Mouse (Mus musculus) neural tube, embryonic 15.5 days (tissue): ENCODE results near the gene Sccpdh. TPM values are rescaled to one million over a fixed set of nuclear protein-coding genes. Genes with fewer than 3 reads are reported as not detected.

Source experiments
- polyA plus RNA-seq: library from polyadenylated mRNA; unstranded; fragments of >200 nt; fragmentation: Nextera tagmentation; extraction: Ambion mirVana; gene quantifications from 2 replicates; pipeline ENCODE4 v1.2.1, GENCODE M21; 2015

Sccpdh gene
- polyA plus RNA-seq, 1 experiment from 2014 or later: 190 TPM

Other genes starting within 250 kb of the Sccpdh start
- 26.0 and 26.7 TPM in 2 replicates for gene Smyd3, start 150.2 kb upstream of the Sccpdh start, polyA plus RNA-seq
- 29.6 and 31.0 TPM in 2 replicates for gene Tfb2m, start 121.9 kb upstream of the Sccpdh start, polyA plus RNA-seq
- gene Cnst, start 121.8 kb upstream of the Sccpdh start, polyA plus RNA-seq: 25.3 and 27.6 TPM in 2 replicates
- gene Kif28, start 77.1 kb downstream of the Sccpdh start, polyA plus RNA-seq: not detected in 2 replicates
- gene Gm10518, start 135.2 kb downstream of the Sccpdh start, polyA plus RNA-seq: not detected in 2 replicates
- 16.2 and 16.7 TPM in 2 replicates for gene Ahctf1, start 135.5 kb downstream of the Sccpdh start, polyA plus RNA-seq